Mouse (Mus musculus): Measurements from ENCODE around the gene Adgrb3.

- TF ChIP-seq CTCF (IDR thresholded peaks at IDR 0.05; ENCODE audit: extremely low read depth, insufficient read depth, low read length) (no peak), POLR2A (IDR thresholded peaks at IDR 0.05; ENCODE audit: extremely low read depth, insufficient read depth, low read length) (no peak)
These were observed 519.4 kb downstream of the Adgrb3 start for GRCm38 (mm10) chr1:25310066-25310465.

Measured in cortical plate, adult 2 months (tissue).